Mouse (Mus musculus) mature B cell (primary cell): ENCODE measurements around the gene Samd11.

Experiments
- in situ Hi-C: fragments of 300-500 bp; cut with MboI; formaldehyde crosslinking; loops from 2 replicates; pipeline ENCODE4 v1.14.3; 2019

Samd11 gene

GRCm38 (mm10) chr4:156255078-156255839 is at the start of gene Samd11:
Gene Samd11, minus strand, starts transcription at chr4:156255657.
- in situ Hi-C loops = no loop called here

- in situ Hi-C loops = no loop called here
Measured at GRCm38 (mm10) chr4:156254361-156255077, 938 bp downstream of the Samd11 start.

GRCm38 (mm10) chr4:156253043-156253442 is 2.4 kb downstream of the Samd11 start:
- in situ Hi-C loops = no loop called here

GRCm38 (mm10) chr4:156252619-156253018 is 2.8 kb downstream of the Samd11 start:
- in situ Hi-C loops = no loop called here

GRCm38 (mm10) chr4:156252140-156252539 is 3.3 kb downstream of the Samd11 start:
- in situ Hi-C loops = no loop called here

- in situ Hi-C loops = no loop called here
Measured at GRCm38 (mm10) chr4:156251081-156251480, 4.4 kb downstream of the Samd11 start.

- in situ Hi-C loops = no loop called here
Measured at GRCm38 (mm10) chr4:156249567-156249966, 5.9 kb downstream of the Samd11 start.

- in situ Hi-C loops = no loop called here
Measured at GRCm38 (mm10) chr4:156236651-156237447, 18.6 kb downstream of the Samd11 start.

- in situ Hi-C loops = no loop called here
Measured at GRCm38 (mm10) chr4:156235808-156236533, 19.5 kb downstream of the Samd11 start, which contains the start of gene Noc2l. Gene Noc2l, plus strand, starts transcription at chr4:156236010.

- in situ Hi-C loops = no loop called here
Measured at GRCm38 (mm10) chr4:156235360-156235770, 20.1 kb downstream of the Samd11 start.

GRCm38 (mm10) chr4:156234701-156235213 is 20.7 kb downstream of the Samd11 start, which contains the start of gene Plekhn1:
Gene Plekhn1, minus strand, starts transcription at chr4:156234857.
- in situ Hi-C loops = no loop called here

GRCm38 (mm10) chr4:156234021-156234501 is 21.4 kb downstream of the Samd11 start:
- in situ Hi-C loops = no loop called here

- in situ Hi-C loops = no loop called here
Measured at GRCm38 (mm10) chr4:156228393-156229024, 26.9 kb downstream of the Samd11 start.

GRCm38 (mm10) chr4:156227752-156228392 is 27.6 kb downstream of the Samd11 start:
- in situ Hi-C loops = no loop called here

GRCm38 (mm10) chr4:156224276-156224675 is 31.2 kb downstream of the Samd11 start:
- in situ Hi-C loops = no loop called here

GRCm38 (mm10) chr4:156219936-156220335 is 35.5 kb downstream of the Samd11 start:
- in situ Hi-C loops = no loop called here

GRCm38 (mm10) chr4:156217838-156218237 is 37.6 kb downstream of the Samd11 start:
- in situ Hi-C loops = no loop called here

GRCm38 (mm10) chr4:156217022-156217669 is 38.3 kb downstream of the Samd11 start:
- in situ Hi-C loops = no loop called here

- in situ Hi-C loops = no loop called here
Measured at GRCm38 (mm10) chr4:156216196-156216595, 39.3 kb downstream of the Samd11 start.

GRCm38 (mm10) chr4:156215649-156216048 is 39.8 kb downstream of the Samd11 start, which contains the start of gene Perm1:
Gene Perm1, plus strand, starts transcription at chr4:156215868.
- in situ Hi-C loops = no loop called here
